Mouse (Mus musculus): ENCODE data around the gene Ptpn13.

Ptpn13 gene

GRCm38 (mm10) chr5:103515876-103516275, 90.9 kb downstream of the Ptpn13 start:
- no peak for DNase-seq (ENCODE audit: extremely low read depth, low read depth, low spot score)

- DNase-seq (ENCODE audit: extremely low read depth, low read depth, low spot score), result no peak
Measured at GRCm38 (mm10) chr5:103516555-103516954, 91.6 kb downstream of the Ptpn13 start.

GRCm38 (mm10) chr5:103517641-103518040, 92.6 kb downstream of the Ptpn13 start:
- no peak for DNase-seq (ENCODE audit: extremely low read depth, low read depth, low spot score)

- DNase-seq (ENCODE audit: extremely low read depth, low read depth, low spot score), result no peak
Measured at GRCm38 (mm10) chr5:103518797-103519468, 93.9 kb downstream of the Ptpn13 start.

GRCm38 (mm10) chr5:103522371-103522770, 97.4 kb downstream of the Ptpn13 start:
- no peak for DNase-seq (ENCODE audit: extremely low read depth, low read depth, low spot score)

GRCm38 (mm10) chr5:103526668-103527436, 101.9 kb downstream of the Ptpn13 start:
- no peak for DNase-seq (ENCODE audit: extremely low read depth, low read depth, low spot score)

GRCm38 (mm10) chr5:103527437-103527718, 102.4 kb downstream of the Ptpn13 start:
- DNase-seq (ENCODE audit: extremely low read depth, low read depth, low spot score), result no peak

- DNase-seq (ENCODE audit: extremely low read depth, low read depth, low spot score), result no peak
Measured at GRCm38 (mm10) chr5:103530214-103530613, 105.2 kb downstream of the Ptpn13 start.

- DNase-seq (ENCODE audit: extremely low read depth, low read depth, low spot score), result no peak
Measured at GRCm38 (mm10) chr5:103532841-103533390, 107.9 kb downstream of the Ptpn13 start.

- DNase-seq (ENCODE audit: extremely low read depth, low read depth, low spot score), result no peak
Measured at GRCm38 (mm10) chr5:103534454-103534853, 109.5 kb downstream of the Ptpn13 start.

- DNase-seq (ENCODE audit: extremely low read depth, low read depth, low spot score), result no peak
Measured at GRCm38 (mm10) chr5:103537429-103537828, 112.4 kb downstream of the Ptpn13 start.

- no peak for DNase-seq (ENCODE audit: extremely low read depth, low read depth, low spot score)
Measured at GRCm38 (mm10) chr5:103540612-103541011, 115.6 kb downstream of the Ptpn13 start.

- DNase-seq (ENCODE audit: extremely low read depth, low read depth, low spot score), result no peak
Measured at GRCm38 (mm10) chr5:103541136-103541535, 116.1 kb downstream of the Ptpn13 start.

- DNase-seq (ENCODE audit: extremely low read depth, low read depth, low spot score), result no peak
Measured at GRCm38 (mm10) chr5:103541542-103541941, 116.5 kb downstream of the Ptpn13 start.

- no peak for DNase-seq (ENCODE audit: extremely low read depth, low read depth, low spot score)
Measured at GRCm38 (mm10) chr5:103545381-103546000, 120.5 kb downstream of the Ptpn13 start.

- DNase-seq (ENCODE audit: extremely low read depth, low read depth, low spot score), result no peak
Measured at GRCm38 (mm10) chr5:103554769-103555168, 129.8 kb downstream of the Ptpn13 start.

- DNase-seq (ENCODE audit: extremely low read depth, low read depth, low spot score), result no peak
Measured at GRCm38 (mm10) chr5:103560546-103560945, 135.6 kb downstream of the Ptpn13 start.

GRCm38 (mm10) chr5:103568034-103568433, 143.0 kb downstream of the Ptpn13 start:
- DNase-seq (ENCODE audit: extremely low read depth, low read depth, low spot score), result no peak

GRCm38 (mm10) chr5:103569446-103569845, 144.5 kb downstream of the Ptpn13 start:
- DNase-seq (ENCODE audit: extremely low read depth, low read depth, low spot score), result no peak

- DNase-seq (ENCODE audit: extremely low read depth, low read depth, low spot score), result peak; percentile 78
Measured at GRCm38 (mm10) chr5:103579680-103580420, 154.9 kb downstream of the Ptpn13 start.

GRCm38 (mm10) chr5:103587219-103587618, 162.2 kb downstream of the Ptpn13 start:
- no peak for DNase-seq (ENCODE audit: extremely low read depth, low read depth, low spot score)

Measured in fat pad, adult 2 months (tissue).